8 mouse cellular contexts compared by ENCODE assay signal in genomic region chr1:188947794-188948193, GRCm38 (mm10). TPM values are rescaled to one million over a fixed set of nuclear protein-coding genes. Genes with fewer than 3 reads are reported as not detected.
DNase-seq lines count a peak whose midpoint lies in the region; ATAC-seq and TF ChIP-seq lines count a peak whose summit lies in the region.

No protein-coding gene starts in this region.

- H3K4me1 ChIP-seq in bone marrow, adult 2 months (ENCODE audit: control insufficient read depth, insufficient read depth, low read length): no peaks in the 10 kb centered on the region
- no peaks in the 10 kb centered on the region for H3K4me1 ChIP-seq in neural tube, embryonic 15.5 days

- peak; percentile 33; the same call in 1 of the 2 replicates for TF ChIP-seq CTCF in bone marrow, adult 2 months (IDR thresholded peaks at IDR 0.05; ENCODE audit: control insufficient read depth, insufficient read depth, low read length)

- no peaks in the 10 kb centered on the region for H3K36me3 ChIP-seq in neural tube, embryonic 15.5 days

- TF ChIP-seq POLR2A in bone marrow, adult 2 months (IDR thresholded peaks at IDR 0.05; ENCODE audit: borderline replicate concordance, control insufficient read depth, low read depth, low read length): no peak

- H3K4me3 ChIP-seq in bone marrow, adult 2 months (replicated peaks; ENCODE audit: control insufficient read depth, low read depth, low read length): no peak overlapping the region
- H3K4me3 ChIP-seq in neural tube, embryonic 15.5 days (replicated peaks): no peak overlapping the region

- H3K9me3 ChIP-seq in neural tube, embryonic 15.5 days (replicated peaks): no peaks in the 10 kb centered on the region

- no peak overlapping the region for H3K4me2 ChIP-seq in neural tube, embryonic 15.5 days

- no peaks in the 10 kb centered on the region for H3K27me3 ChIP-seq in neural tube, embryonic 15.5 days (replicated peaks)

- peak; percentile 28 for DNase-seq in CD4-positive, CD25-positive, alpha-beta regulatory T cell, adult 2 months (ENCODE audit: low read depth, low spot score)
- DNase-seq in layer of hippocampus, postnatal 10 days (ENCODE audit: low spot score in 2 of 2): peak; percentile 25 to 37
- DNase-seq in layer of hippocampus, adult 18-20 months (ENCODE audit: low spot score in 2 of 2): no peak
- DNase-seq in gastrocnemius, postnatal 4 days (ENCODE audit: low spot score in 2 of 2): no peak

- H3K27ac ChIP-seq in bone marrow, adult 2 months (ENCODE audit: control insufficient read depth, insufficient read depth, low read depth, low read length, poor library complexity): no peak overlapping the region
- H3K27ac ChIP-seq in neural tube, embryonic 15.5 days (replicated peaks): no peak overlapping the region

- H3K9ac ChIP-seq in neural tube, embryonic 15.5 days (replicated peaks): no peak overlapping the region

- ATAC-seq in CD4-positive, CD25-positive, alpha-beta regulatory T cell, adult 4 months: no peak
- peak; percentile 41 for ATAC-seq in megakaryocyte-erythroid progenitor cell, adult 5-6 weeks (replicated peaks; ENCODE audit: low FRiP score, low TSS enrichment, poor library complexity, severe bottlenecking)
- ATAC-seq in neural tube, embryonic 15.5 days (ENCODE audit: low FRiP score): no peak

- 51% methylated on average over 5 of the region's 5 CpGs for WGBS in bone marrow, adult 2 months
- 71% methylated on average over 5 of the region's 5 CpGs for WGBS in neural tube, embryonic 15.5 days

RNA-seq across cellular contexts. Expression of gene Kctd3, which starts 59.8 kb away (rescaled TPM):
- polyA plus RNA-seq in CD4-positive, CD25-positive, alpha-beta regulatory T cell, adult 4 months (2017; shearing (Covaris generic)): 1 to 10 TPM; 5.9 to 8.2 TPM
- total RNA-seq in layer of hippocampus, postnatal 10 days (2021): 100 to 1,000 TPM; 104 to 113 TPM
- total RNA-seq in layer of hippocampus, adult 18-20 months (2021): 10 to 100 TPM; 76.6 to 81.1 TPM
- polyA plus RNA-seq in bone marrow, adult 2 months (2011; ENCODE audit: insufficient read depth, insufficient read length, low replicate concordance, missing spikeins): 14.1 and 17.1 TPM in 2 replicates
- total RNA-seq in megakaryocyte-erythroid progenitor cell, adult 5-6 weeks (2014; fragmentation: Nextera tagmentation): 25.1 and 27.4 TPM in 2 replicates
- 17.7 and 37.2 TPM in 2 replicates for total RNA-seq in megakaryocyte-erythroid progenitor cell, adult 5-6 weeks (2017)
- 48.9 and 49.8 TPM in 2 replicates for polyA plus RNA-seq in neural tube, embryonic 15.5 days (2015; fragmentation: Nextera tagmentation; extraction: Ambion mirVana)
- total RNA-seq in gastrocnemius, postnatal 4 days (2021): 10 to 100 TPM; 39.7 to 41.9 TPM

Comparison
In these comparisons a context has a peak if more than half of its experiments do, and no peak if none do; other contexts are left out.
1. DNase-seq: peak in CD4-positive, CD25-positive, alpha-beta regulatory T cell, adult 2 months (single experiment) and layer of hippocampus, postnatal 10 days (2 of 2); none in layer of hippocampus, adult 18-20 months (0 of 2) and gastrocnemius, postnatal 4 days (0 of 2).